ENCODE assay signal across 11 mouse cellular contexts in the genomic region with DNA sequence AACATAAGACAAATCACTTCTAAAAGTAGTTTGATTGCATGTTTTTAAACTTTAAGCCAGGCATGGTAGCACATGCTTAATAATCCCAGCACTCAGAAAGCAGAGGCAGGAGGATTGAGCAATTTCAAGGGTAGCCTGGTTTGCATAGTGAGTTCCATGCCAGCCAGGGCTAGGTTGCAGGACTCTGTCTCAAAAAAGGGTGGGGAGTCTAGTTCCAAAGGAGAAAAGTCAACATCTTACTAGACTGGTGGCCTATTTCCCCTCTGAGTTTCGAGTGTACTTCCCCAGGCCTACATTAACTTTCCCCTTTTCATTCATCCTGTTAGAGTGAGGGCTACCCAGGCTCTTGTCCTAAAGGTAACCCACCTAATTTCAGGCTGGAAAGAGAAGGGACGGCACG.
DNase-seq lines count a peak whose midpoint lies in the region; ATAC-seq and TF ChIP-seq lines count a peak whose summit lies in the region.
"Had no signal": no experiment of that assay in that cellular context is flagged by ENCODE, and none has a peak within 500 bp of the region (broad histone marks: within the 10 kb centered on the region; RNA-seq: fewer than 3 reads in every experiment).

No protein-coding gene starts in this region.

- H3K27ac ChIP-seq in lung, embryonic 15.5 days, result peak overlapping the region; percentile 78
- H3K27ac ChIP-seq in forebrain, embryonic 14.5 days (ENCODE audit: low read depth, low read length), result peak overlapping the region; percentile 35; the same call in 1 of the 2 replicates
- peak overlapping the region; percentile 60 for H3K27ac ChIP-seq in intestine, embryonic 15.5 days
- peak overlapping the region; percentile 71 for H3K27ac ChIP-seq in stomach, embryonic 14.5 days (ENCODE audit: low read length)
- H3K27ac ChIP-seq in layer of hippocampus, adult 2 months, result no peak overlapping the region
- H3K27ac ChIP-seq: liver, embryonic 13.5 days had no signal

- ATAC-seq in lung, embryonic 15.5 days (ENCODE audit: borderline replicate concordance, extremely low read depth, low FRiP score, low TSS enrichment), result no peak
- ATAC-seq in forebrain, embryonic 14.5 days, result no peak
- ATAC-seq in intestine, embryonic 15.5 days, result no peak
- ATAC-seq in stomach, embryonic 14.5 days (ENCODE audit: insufficient number of reproducible peaks, insufficient read depth, low FRiP score, low read depth), result no peak
- no peak for ATAC-seq in frontal cortex, adult (ENCODE audit: low TSS enrichment)

- H3K9ac ChIP-seq in lung, embryonic 15.5 days, result no peak overlapping the region
- H3K9ac ChIP-seq in forebrain, embryonic 14.5 days (ENCODE audit: low read length), result no peak overlapping the region
- no peak overlapping the region for H3K9ac ChIP-seq in intestine, embryonic 15.5 days
- no peak overlapping the region for H3K9ac ChIP-seq in stomach, embryonic 14.5 days (replicated peaks; ENCODE audit: low read depth, low read length)
- H3K9ac ChIP-seq: liver, embryonic 13.5 days had no signal

- H3K4me1 ChIP-seq in lung, embryonic 15.5 days, result peaks cover 11% of the 10 kb centered on the region; the same call in 1 of the 2 replicates
- H3K4me1 ChIP-seq in forebrain, embryonic 14.5 days (ENCODE audit: control insufficient read depth, insufficient read depth, low read length), result peaks cover 11% of the 10 kb centered on the region; the same call in 1 of the 2 replicates
- peaks cover 10% of the 10 kb centered on the region for H3K4me1 ChIP-seq in intestine, embryonic 15.5 days (replicated peaks)
- no peaks in the 10 kb centered on the region for H3K4me1 ChIP-seq in stomach, embryonic 14.5 days (ENCODE audit: control insufficient read depth, insufficient read depth, low read length)
- H3K4me1 ChIP-seq: liver, embryonic 13.5 days had no signal

- no peaks in the 10 kb centered on the region for H3K36me3 ChIP-seq in lung, embryonic 15.5 days
- H3K36me3 ChIP-seq in forebrain, embryonic 14.5 days (ENCODE audit: control insufficient read depth, insufficient read depth, low read length), result no peaks in the 10 kb centered on the region
- no peaks in the 10 kb centered on the region for H3K36me3 ChIP-seq in intestine, embryonic 15.5 days
- no peaks in the 10 kb centered on the region for H3K36me3 ChIP-seq in stomach, embryonic 14.5 days (ENCODE audit: control insufficient read depth, insufficient read depth, low read length)
- H3K36me3 ChIP-seq: liver, embryonic 13.5 days had no signal

- TF ChIP-seq CTCF in layer of hippocampus, adult 2 months (conservative IDR thresholded peaks at IDR 0.05), result no peak

- no peak overlapping the region for H3K4me2 ChIP-seq in lung, embryonic 15.5 days
- no peak overlapping the region for H3K4me2 ChIP-seq in forebrain, embryonic 14.5 days (ENCODE audit: low read length)
- H3K4me2 ChIP-seq in intestine, embryonic 15.5 days (replicated peaks), result no peak overlapping the region
- H3K4me2 ChIP-seq in stomach, embryonic 14.5 days (replicated peaks; ENCODE audit: low read depth, low read length), result no peak overlapping the region
- H3K4me2 ChIP-seq: liver, embryonic 13.5 days had no signal

- H3K27me3 ChIP-seq in lung, embryonic 15.5 days, result no peaks in the 10 kb centered on the region
- H3K27me3 ChIP-seq in forebrain, embryonic 14.5 days (replicated peaks; ENCODE audit: control insufficient read depth, insufficient read depth, low read length), result no peaks in the 10 kb centered on the region
- no peaks in the 10 kb centered on the region for H3K27me3 ChIP-seq in intestine, embryonic 15.5 days (replicated peaks)
- no peaks in the 10 kb centered on the region for H3K27me3 ChIP-seq in stomach, embryonic 14.5 days (ENCODE audit: control insufficient read depth, insufficient read depth, low read length)
- H3K27me3 ChIP-seq: liver, embryonic 13.5 days had no signal

- no peaks in the 10 kb centered on the region for H3K9me3 ChIP-seq in lung, embryonic 15.5 days
- 0 out of 2 replicates have a peak, but pooled peaks cover 2% of the 10 kb centered on the region for H3K9me3 ChIP-seq in forebrain, embryonic 14.5 days (replicated peaks; ENCODE audit: control insufficient read depth, low read length)
- no peaks in the 10 kb centered on the region for H3K9me3 ChIP-seq in intestine, embryonic 15.5 days
- H3K9me3 ChIP-seq in stomach, embryonic 14.5 days (ENCODE audit: control insufficient read depth, low read depth, low read length), result no peaks in the 10 kb centered on the region
- H3K9me3 ChIP-seq: liver, embryonic 13.5 days had no signal

- WGBS in lung, embryonic 15.5 days, result 55% methylated on average over 3 of the region's 3 CpGs
- 64% methylated on average over 3 of the region's 3 CpGs for whole genome bisulfite sequencing in forebrain, embryonic 14.5 days
- 73% methylated on average over 3 of the region's 3 CpGs for WGBS in intestine, embryonic 15.5 days
- 78% methylated on average over 3 of the region's 3 CpGs for WGBS in stomach, embryonic 14.5 days

- no peak overlapping the region for H3K4me3 ChIP-seq in lung, embryonic 15.5 days
- no peak overlapping the region for H3K4me3 ChIP-seq in forebrain, embryonic 14.5 days (ENCODE audit: low read depth, low read length)
- H3K4me3 ChIP-seq in intestine, embryonic 15.5 days (replicated peaks), result no peak overlapping the region
- no peak overlapping the region for H3K4me3 ChIP-seq in stomach, embryonic 14.5 days (ENCODE audit: low read depth, low read length)
- H3K4me3 ChIP-seq in layer of hippocampus, adult 2 months, result no peak overlapping the region
- H3K4me3 ChIP-seq: liver, embryonic 13.5 days; myocyte had no signal

- no peak for DNase-seq in lung, postnatal 10 days
- no peak for DNase-seq in forebrain, embryonic 14.5 days (ENCODE audit: low spot score)
- no peak for DNase-seq in layer of hippocampus, adult 2 months (ENCODE audit: low spot score in 2 of 2)
- DNase-seq: cerebellum, postnatal 25 days; heart, adult 18-20 months; liver, embryonic 13.5 days had no signal
